Mouse (Mus musculus) testis, adult 2 months (tissue): Measurements from ENCODE around the gene Pnkp.
"Not testable (repeated sequence)": the region's sequence is repeated elsewhere in the genome, so short reads cannot be mapped to it uniquely, and the experiment has no call there.

Source experiments
- CTCF ChIP-seq: fragments of 200-500 bp; IDR thresholded peaks from 2 replicates; pipeline ENCODE4 v1.5.1; 2012; ENCODE audit warnings: low read depth, mild to moderate bottlenecking, inconsistent platforms, low read length, moderate library complexity; ENCODE audit not compliant: control insufficient read depth, insufficient read depth, insufficient replicate concordance
- POLR2A ChIP-seq: fragments of 200-500 bp; IDR thresholded peaks from 2 replicates; pipeline ENCODE4 v1.6.1; 2012; ENCODE audit warnings: low read depth, mild to moderate bottlenecking, inconsistent platforms, low read length, moderate library complexity; ENCODE audit not compliant: control insufficient read depth

- not testable (repeated sequence) for TF ChIP-seq POLR2A, CTCF
These were observed 14.8 kb downstream of the Pnkp start for GRCm38 (mm10) chr7:44871774-44872173.
